Mouse (Mus musculus) right cerebral cortex, postnatal 10 days (tissue): ENCODE data around the gene Selenoh.

ENCODE experiments used
- DNase-seq, 2 experiments: peaks; one replicate each; pipeline ENCODE4 v3.0.0; 2021; ENCODE audit warnings: low spot score in 2 of 2

Gene Selenoh

DNA sequence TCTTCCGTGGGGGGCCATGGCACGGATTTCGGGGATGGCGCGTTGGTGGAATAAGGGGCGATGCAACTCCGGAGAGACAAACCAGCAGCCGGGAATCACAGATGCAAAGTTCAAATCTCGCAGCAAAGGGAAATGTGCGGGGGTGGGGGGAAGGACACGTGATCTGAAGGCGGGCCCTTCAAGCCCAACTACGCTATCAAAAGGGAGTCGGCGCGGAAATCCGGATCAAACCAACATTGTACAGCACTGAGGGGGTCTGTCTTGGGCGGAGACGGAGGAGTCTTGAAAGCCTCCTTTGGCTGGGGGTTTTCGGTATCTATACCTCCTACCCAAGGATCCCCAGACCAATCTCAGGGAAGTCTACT lies at the start of gene Selenoh:
TSS of gene Selenoh (minus strand) at position 202 of the 365 bp plus-strand sequence.
- peak; percentile 96 for DNase-seq

DNA sequence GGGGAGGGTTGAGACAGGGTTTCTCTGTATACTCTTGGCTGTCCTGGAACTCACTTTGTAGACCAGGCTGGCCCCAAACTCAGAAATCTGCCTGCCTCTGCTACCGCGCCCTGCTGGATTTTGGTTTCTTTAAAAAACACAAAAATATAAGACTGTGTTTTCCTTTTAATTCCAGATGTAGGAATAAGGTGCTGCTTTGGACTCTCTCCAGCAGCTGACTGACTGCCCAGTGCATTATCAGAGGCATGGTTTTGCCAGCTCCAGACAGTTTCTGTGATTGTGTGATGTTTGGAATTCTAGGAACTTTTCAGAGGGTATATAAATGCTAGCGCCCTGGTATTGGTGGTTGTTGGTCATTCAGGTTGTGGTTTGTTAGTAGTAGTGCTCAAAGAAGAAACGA lies 46.8 kb upstream of the Selenoh start:
- no peak for DNase-seq

DNA sequence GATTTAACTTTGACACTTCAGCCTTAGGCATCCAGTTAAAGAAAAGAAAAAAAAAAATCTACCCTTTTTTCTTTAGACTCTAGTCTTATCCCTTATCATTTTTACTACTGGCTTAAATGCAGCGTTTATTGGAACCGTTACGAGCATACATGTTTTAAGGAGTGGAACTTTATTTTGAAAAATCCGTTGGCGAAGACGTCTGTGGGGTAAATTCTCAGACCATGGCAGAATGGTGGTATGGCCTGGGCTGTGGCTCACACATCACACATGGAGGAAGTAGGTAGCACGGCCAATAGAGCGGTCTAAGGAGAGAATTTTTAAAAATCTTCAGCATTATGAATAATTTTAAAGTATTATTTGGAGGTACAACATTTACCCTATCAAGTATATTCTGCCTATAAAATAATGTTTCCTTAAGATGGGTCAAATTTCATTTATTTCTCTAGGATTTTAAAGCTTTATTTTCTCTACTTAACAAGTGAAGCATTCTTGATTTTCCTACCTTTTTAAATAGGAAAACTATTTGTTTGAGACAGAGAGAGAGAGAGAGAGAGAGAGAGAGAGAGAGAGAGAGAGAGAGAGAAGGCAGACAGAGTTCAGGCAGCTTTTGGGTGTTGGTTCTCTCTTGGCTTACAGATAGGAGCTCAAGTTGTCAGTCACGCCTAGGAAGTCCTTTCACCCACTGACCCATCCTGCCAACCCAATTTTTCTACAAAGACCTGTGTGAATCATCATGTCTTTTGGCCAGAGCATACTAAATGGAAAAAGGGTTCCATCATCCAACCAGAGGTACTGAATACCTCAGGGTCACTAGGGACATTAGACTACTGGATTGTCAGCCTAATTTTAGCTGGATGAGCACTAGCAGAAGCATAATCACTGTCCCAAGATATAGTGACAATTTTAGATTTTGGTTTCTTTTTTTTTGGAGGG lies 46.1 kb upstream of the Selenoh start:
- no peak for DNase-seq

DNA sequence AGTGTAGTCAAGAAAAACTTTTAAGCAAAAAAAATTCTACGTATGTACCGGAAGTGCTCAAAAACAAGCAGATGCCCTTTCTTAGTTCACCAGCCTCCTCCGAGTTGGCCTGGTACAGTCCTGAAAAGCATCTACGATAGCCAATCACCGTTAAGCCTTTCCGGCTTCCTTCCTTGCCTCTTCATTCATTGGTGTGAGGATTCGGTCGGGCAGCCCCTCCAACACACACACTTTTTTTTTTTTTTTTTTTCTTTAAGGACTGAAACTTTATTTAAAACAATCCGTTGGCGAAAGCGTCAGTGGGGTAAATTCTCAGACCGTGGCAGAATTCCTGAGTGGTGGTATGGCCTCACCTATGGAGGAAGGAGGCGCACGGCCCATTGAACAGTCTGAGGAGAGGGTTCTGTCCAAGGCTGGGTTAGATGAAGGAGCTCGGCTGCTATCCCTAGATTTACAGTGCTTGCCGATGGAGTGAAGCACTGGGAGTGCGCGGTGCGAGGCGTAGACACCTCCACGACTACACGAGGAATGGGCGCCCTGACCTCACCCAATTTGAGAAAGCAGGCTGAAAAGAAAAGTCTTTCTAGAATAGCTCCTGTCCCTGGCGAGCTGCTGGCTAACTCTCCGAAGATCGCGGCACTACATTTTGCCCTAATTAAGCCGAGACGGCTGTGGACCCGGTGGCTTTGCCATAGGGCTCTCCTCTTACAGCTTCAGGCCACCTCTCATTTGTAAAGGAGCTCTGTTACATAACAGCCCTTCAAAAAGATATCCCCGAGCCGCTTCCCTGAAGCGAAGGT lies 45.2 kb upstream of the Selenoh start:
- peak; percentile 92 to 97 for DNase-seq

DNA sequence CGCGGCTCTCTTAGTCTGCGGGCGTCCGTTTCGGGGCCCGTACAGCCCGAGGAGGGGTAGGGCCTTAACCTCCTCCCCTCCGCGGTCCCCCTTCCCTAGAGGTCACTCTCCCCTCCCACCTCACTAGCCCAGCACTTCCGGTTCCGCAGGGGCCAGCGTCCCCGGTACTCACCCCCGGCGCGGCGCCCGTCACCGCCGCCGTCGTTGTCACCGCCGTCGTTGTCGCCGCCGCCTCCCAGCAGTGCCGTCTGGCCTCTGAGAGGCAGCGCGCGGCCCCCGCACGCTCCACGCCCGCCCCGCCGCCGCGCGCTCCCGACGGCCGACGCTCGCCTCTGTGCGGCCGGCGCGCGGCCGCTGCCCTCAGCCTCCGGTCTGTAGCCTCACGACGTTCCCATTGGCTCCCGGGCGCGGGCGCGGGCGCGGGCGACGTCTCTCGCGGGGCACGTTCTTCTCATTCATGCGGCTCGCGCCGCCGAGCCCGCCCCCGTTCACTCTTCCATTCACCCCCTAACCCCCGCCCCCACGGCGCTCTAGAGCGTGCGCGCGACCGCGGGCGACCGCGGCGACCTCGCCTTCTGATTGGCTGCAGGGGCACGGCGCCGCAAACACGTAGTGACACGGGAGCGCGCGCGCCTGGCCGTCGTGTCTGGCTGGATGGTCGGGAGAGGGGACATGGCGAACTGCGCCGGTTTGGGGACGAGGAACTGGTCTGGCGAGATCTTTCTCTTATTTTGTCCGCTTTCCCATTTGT lies 44.4 kb upstream of the Selenoh start, which contains the start of gene Zdhhc5:
TSS of gene Zdhhc5 (minus strand) at position 370 of the 751 bp plus-strand sequence.
- peak; percentile 99 for DNase-seq

DNA sequence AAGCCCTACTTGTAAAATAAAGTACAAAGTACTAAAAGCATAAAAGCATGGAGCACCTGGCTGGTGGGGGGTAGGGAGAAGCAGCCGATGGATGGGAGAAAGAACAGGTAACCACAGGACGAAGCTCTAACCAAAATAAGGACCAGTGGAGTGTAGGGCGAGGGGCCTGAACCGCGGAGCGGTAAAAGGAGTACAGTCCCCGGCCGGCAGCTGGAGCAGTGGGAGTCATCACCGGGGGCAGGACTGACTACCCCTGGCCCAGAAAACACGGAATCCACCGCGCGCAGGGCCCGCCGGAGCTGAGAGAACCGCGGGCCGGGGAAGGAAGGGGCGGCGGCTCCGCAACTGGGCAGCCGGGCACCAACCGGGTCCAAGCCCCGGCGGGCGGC lies 43.8 kb upstream of the Selenoh start:
- DNase-seq = peak in 1 of 2 experiments; percentile 56

DNA sequence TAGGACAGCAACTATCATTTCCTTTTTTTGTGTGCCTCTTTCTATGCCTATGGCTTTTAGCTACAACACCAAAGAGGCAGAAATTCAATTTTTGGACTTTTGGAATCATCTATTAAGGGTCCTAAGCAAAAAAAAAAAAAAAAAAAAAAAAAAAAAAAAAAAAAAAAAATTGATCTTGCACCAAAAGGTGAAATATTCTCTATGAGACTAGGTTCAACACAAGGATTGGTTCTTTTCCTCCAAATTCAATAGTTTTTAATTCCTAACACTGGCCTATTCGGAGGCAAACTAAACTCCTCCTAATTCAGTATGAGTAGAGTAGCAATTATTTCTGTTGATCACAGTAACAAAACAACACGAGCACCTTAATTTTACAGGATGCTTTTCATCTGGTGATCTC lies 41.3 kb upstream of the Selenoh start:
- DNase-seq = no peak

DNA sequence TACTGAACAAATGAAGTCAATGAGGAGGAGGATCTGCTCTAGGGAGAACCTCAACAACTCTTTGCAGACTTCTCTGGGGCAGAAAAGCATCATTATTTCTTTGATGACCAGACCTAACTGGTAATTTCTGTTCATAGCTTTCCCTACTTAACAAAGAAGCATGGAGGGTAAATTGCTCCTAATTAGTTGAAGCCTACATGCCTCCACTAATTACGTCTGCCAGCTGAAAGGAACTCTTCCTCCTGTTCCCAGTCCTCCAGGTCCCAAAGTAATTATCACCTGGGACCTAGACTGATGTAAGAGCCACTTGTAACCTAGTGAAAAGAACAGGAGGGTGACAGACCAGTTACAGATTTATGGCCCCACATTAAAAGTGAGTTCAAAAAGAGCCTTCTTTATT lies 37.0 kb upstream of the Selenoh start:
- DNase-seq = no peak

DNA sequence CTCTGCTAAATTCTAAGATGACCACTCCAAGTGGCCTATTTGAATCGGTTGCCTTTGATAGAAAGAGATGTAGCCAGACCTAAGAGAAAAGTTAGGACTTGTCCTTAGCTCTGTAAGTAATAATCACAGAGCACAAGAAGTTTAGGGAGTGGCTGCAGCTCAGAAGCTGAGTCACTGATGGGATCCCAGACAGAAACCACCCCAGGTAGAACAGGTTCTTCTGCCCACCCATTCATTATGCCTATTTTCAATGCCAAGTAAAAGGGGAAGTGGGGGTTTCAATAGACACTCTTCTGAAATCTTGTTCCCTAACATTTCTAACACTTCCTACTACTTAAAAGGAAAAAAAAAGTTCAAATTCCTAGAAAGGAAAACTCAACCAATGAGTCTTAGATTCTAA lies 34.7 kb upstream of the Selenoh start:
- DNase-seq = no peak

DNA sequence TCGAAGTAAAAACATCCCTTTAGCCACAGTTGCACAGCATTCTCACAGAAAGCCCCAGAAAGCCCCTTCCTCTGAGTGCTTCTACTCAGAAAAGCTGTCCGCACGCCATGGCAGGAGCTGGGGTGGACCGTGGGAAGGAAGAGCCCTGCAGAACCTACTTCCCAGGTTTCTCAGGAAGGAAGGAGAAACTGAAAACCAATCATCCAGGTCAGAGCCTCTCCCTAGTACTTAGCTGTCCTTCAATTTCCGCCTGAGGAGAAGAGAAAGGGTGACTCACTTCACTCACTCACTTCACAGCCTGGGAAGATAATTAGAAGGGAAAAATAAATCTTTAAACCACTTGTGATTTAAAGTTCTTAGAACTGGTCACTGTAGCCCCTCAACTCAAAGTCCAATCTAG lies 33.8 kb upstream of the Selenoh start:
- DNase-seq = no peak

DNA sequence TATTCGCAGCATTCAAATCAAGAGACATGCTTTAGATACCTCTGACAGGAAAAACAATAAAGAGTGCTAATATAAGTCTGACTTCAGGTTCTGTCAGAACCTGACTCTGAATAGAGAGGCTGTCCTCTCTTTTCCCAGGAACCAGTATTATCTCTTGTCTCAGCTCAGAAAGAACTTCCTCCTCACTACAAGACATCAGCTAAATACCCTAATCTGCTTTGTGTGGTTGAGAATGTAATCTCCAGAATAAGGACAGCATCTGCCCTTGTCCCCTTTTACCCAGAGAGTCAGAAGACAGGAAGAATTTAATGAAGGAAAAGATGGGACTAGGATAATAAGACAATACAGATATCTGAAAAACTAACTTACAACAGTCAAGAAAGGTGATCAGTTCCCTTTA lies 32.9 kb upstream of the Selenoh start:
- DNase-seq = no peak

DNA sequence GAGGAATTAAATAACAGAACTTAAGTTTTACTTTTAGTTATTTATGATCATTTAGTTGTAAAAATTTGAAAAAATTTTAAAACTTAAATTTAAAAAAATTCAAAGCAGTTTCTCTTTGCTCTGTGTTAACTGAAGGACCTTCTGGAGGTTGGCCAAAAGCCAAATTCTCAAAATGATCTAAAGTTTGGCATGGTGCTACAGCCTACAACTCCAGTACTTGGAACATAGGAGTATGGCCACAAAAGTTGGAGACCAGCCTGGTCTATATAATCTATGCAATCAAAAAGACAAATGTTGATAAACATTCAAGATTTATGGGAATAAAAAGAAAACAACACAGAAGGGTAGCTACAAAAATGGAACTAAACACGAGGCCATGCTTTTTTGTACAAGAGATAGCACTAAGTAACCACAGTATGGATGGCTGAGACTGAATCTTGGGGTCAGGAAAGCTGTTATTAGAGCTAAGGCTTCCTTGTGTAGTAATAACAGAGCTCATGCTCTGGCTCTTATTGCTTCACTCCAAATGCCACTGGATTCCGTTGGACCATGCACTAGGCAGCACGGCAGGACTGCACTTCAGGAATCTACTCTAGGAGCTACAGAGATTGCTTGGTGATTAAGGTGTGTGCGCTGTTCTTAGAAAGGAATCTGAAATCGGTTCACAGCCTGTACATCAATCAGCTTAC lies 24.6 kb upstream of the Selenoh start:
- DNase-seq = no peak

DNA sequence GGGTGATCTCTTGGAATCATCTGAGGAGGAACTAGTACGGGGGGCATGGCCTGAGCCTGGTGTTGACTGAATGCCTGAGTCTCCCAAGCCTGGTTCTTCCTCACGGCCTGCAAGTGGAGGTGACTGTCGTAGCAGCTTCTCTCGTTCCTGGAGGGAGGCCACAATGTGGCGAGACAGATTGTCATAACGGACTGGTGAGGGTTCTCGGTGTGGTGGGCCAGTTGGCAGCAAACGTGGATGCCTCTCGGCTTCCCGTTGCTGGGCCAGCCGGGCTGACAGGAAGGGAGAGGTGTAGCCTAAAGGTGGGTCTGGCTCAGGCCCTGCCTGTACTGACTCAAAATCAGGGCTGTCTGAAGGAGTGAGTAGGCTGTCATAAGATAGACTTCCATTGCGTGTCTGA lies 19.5 kb upstream of the Selenoh start:
- DNase-seq = no peak

DNA sequence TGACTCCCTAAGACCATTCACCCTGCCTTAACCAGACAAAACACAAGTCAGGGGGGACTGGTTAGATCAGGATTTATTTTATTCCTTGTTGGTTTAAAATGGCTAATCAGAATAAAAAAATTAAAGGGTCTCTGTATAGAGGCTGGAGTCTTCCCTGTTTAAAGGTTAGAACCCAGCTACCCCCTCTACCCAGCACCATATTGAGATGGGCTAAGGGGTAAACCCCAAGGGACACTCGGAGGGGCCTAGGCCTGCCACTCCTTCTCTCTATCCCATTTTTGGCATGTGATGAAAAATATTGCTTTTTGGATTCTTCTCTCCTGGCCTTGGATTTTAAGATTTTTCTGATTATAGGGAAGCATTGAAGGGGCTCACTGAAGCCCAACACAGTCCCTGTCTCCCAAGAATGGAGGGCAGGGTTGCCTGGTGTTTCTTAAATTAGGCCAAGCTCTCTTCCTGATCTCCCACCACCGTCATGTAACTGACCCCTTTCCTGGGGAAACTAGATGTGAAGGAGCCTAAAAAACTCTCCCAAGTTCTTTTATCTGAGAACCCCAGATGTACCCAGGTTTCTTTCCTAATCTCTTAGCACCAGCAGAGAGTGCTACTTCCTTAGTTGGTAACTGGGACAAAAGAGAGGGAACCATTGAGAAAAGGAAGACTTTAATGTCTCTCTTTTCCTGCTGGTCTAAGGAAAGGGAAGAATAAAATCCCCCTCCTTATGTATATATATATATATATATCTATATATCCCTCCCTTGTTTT lies 17.7 kb upstream of the Selenoh start:
- no peak for DNase-seq

DNA sequence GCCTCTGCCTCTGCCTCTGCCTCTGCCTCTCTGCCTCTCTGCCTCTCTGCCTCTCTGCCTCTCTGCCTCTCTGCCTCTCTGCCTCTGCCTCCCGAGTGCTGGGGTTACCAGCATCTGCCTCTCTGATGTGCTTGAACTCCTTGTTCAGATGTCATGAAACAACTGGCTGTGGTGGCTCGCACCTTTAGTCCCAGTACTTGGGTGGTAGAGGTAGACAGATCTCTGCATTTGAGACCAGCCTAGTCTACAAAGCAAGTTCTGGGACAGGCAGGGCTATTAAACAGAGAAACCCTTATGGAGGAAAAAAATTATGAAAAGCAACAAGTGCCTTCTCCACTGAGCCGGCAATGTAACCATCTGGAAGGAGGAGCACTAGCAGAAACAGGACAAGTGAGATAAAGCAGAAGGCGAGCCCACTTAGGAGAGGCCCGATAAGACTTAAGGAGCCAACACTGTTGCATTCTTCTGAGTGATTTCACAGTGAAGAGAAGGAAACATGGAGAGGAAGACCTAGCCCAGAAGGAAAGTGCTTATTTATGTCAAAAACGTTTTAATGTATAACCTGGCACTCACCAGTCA lies 12.1 kb upstream of the Selenoh start:
- no peak for DNase-seq

DNA sequence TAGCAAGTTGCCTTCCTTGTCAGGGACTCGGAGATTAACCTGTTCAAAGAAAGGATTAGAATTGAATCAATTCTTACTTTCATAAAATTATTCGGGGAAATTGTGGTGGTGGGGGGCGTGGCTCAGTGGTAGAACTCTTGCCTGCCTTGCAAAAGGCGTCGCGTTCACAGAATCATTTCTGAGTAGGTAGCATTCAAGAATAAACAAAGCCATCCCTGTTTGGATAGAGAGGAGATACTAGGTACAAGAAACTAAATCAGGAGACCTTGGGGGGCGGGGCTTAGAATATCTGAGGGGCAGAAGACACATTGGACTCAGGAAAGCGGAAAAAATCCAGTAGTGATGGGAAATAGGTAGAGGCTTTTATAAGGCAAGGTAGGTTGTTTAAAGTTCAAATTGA lies 8.4 kb upstream of the Selenoh start, which contains the start of gene Tmx2:
TSS of gene Tmx2 (minus strand) at position 125 of the 400 bp plus-strand sequence.
- no peak for DNase-seq

DNA sequence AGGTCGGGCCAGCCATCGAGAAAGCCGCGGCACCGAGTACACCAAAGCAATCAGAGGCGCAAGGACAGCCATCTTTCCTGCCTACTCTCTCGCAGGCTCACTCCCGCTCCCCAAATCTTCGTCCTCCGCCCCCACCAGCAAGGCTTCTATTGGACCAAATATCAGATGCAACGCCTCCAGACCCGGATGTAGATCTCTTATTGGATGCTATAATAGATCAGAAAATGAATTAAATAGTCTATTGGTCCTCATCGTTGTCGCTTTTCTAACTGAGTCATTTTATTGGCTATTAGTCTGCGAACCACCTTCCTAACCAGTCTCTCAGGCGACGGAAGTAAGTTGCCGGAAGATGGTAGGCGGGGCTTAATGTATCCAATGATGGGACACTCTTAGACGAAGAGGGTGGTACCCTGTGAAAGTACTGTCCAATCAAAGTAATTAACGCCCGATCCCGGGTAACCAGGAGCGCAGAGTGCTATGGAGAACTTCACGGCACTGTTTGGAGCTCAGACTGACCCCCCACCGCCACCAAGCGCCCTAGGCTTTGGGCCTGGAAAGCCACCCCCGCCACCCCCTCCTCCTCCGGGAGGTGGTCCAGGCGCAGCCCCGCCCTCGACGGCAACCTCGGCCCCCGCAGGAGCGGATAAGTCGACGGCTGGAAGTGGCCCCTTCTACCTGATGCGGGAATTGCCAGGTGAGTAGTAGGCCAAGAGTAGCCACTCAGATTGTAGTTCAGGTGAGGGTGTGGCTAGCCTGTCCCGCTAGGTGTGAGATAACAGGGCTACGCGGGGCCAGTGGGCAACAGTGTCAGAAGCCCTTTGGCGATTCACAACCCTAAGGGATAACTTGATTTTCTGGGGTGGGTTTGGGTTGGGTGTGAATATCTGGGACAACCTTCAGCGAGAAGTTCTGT lies 7.7 kb upstream of the Selenoh start, which contains the start of the genes Gm28635 and Med19:
TSS of gene Gm28635 (minus strand) at position 74 of the 913 bp plus-strand sequence.
TSS of gene Med19 (plus strand) at position 435 of the 913 bp plus-strand sequence.
- peak; percentile 95 to 99 for DNase-seq

DNA sequence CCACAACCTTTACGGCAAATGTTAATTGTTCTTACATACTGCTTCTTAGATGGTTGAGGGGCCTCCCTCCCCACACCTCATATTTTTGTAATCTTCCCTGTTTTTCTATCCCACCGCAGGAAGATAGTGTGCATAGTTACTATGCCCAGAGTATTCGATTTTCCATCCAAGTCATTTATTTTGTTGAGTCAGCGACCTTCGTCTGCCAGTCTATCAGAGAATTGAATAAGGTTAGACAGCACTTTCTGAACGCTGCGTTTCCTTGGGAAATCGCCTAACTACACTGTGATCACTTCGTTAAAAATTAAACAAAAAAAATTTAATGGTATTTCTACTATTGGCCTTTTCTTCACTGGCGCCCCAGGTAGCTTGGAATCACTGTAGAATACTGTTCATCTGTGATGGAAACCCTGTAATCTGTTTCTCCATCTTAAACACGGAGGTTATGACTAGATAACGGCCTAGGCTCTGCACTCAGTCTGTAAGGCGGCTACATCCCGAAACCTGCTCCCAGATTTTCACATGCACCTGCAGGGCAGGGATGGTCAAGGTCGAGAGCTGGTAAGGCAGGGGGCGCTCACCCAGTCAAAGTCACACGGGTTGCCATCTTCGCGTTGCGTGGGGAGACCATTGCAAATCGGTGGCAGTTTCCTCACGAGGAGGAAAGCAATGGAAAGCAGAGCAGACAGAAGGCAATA lies 6.8 kb upstream of the Selenoh start:
- no peak for DNase-seq
